Mouse (Mus musculus) thymus, adult 2 months (tissue): ENCODE data around the gene Psip1. TPM values are rescaled to one million over a fixed set of nuclear protein-coding genes. Genes with fewer than 3 reads are reported as not detected.

ENCODE experiments used
- DNase-seq: peaks from one replicate; pipeline ENCODE4 v3.0.0; 2021
- H3K27ac ChIP-seq: fragments of 200-500 bp; 2 replicates; pipeline ENCODE4 v1.5.1; 2012; ENCODE audit warnings: low read length, control low read depth; ENCODE audit not compliant: control insufficient read depth, insufficient read depth
- H3K27me3 ChIP-seq: fragments of 200-500 bp; 2 replicates; pipeline ENCODE4 v1.6.1; 2012; ENCODE audit warnings: mild to moderate bottlenecking, low read length, moderate library complexity, mixed read lengths; ENCODE audit not compliant: control insufficient read depth, insufficient read depth
- H3K36me3 ChIP-seq: fragments of 200-500 bp; 2 replicates; pipeline ENCODE4 v1.6.1; 2012; ENCODE audit warnings: mild to moderate bottlenecking, low read length, moderate library complexity; ENCODE audit not compliant: control insufficient read depth, insufficient read depth
- H3K4me1 ChIP-seq: fragments of 200-500 bp; replicated peaks from 2 replicates; pipeline ENCODE4 v1.6.1; 2012; ENCODE audit warnings: low read length; ENCODE audit not compliant: control insufficient read depth, insufficient read depth
- H3K4me3 ChIP-seq: fragments of 200-500 bp; 2 replicates; pipeline ENCODE4 v1.5.1; 2012; ENCODE audit warnings: mild to moderate bottlenecking, low read length, control low read depth, moderate library complexity; ENCODE audit not compliant: control insufficient read depth, insufficient read depth
- CTCF ChIP-seq: fragments of 200-500 bp; IDR thresholded peaks from 2 replicates; pipeline ENCODE4 v1.5.1; 2012; ENCODE audit warnings: mild to moderate bottlenecking, control low read depth, low read length, moderate library complexity, borderline replicate concordance; ENCODE audit not compliant: control insufficient read depth, poor library complexity, insufficient read depth; ENCODE audit errors: extremely low read depth
- POLR2A ChIP-seq: fragments of 200-500 bp; IDR thresholded peaks from 2 replicates; pipeline ENCODE4 v1.6.1; 2012; ENCODE audit warnings: mild to moderate bottlenecking, low read length, control low read depth, moderate library complexity; ENCODE audit not compliant: control insufficient read depth, poor library complexity, insufficient read depth; ENCODE audit errors: extremely low read depth
- WGBS: fragments of 180-500 bp; shearing (Covaris S2); methylation state at CpG from one replicate; pipeline ENCODE4 v1.1.7; 2018; 5-methylcytosine and 5-hydroxymethylcytosine counted together
- polyA plus RNA-seq: library from polyadenylated mRNA; depleted of rRNA; stranded (reverse); fragments of >200 nt; gene quantifications from 2 replicates; pipeline ENCODE4 v1.2.3, GENCODE M21; 2012

Gene Psip1
- polyA plus RNA-seq, 1 experiment, result 72.0 TPM

GRCm38 (mm10) chr4:83526270-83526987 is 40.2 kb upstream of the Psip1 start:
- Histone ChIP-seq H3K4me3 (no peak overlapping the region), H3K27ac (no peak overlapping the region), H3K36me3 (no peaks in the 10 kb centered on the region), H3K4me1 (no peaks in the 10 kb centered on the region), H3K27me3 (no peaks in the 10 kb centered on the region)
- TF ChIP-seq CTCF, result no peak
- no peak for TF ChIP-seq POLR2A
- WGBS, result 48% methylated on average over 13 of the region's 13 CpGs
- DNase-seq, result no peak

DNA sequence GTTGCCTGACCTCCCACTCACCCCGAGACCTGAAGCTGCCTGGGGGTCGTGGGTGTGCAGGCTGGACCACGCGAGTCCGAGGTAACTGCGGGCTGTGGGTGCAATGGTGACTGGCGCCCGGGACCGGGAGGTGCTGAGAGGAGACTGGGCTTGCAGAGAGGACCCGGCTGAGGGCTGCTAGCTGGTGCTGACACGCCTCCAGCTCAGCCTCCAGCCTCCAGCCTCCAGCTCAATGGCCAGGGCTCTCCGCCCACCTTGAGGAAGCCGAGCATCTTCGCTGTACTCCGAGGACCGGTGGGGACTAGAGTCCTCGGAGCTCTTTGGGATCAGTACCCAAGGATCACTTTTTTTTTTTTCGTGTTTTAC is 39.4 kb upstream of the Psip1 start:
- Histone ChIP-seq H3K27me3 (no peaks in the 10 kb centered on the region), H3K4me1 (no peaks in the 10 kb centered on the region), H3K4me3 (peak overlapping the region; percentile 77), H3K36me3 (no peaks in the 10 kb centered on the region), H3K27ac (0 out of 2 replicates have a peak overlapping the region, but pooled peaks have one; percentile 9)
- no peak for DNase-seq
- WGBS, result under 1% methylated on average over 18 of the region's 18 CpGs
- TF ChIP-seq CTCF, result no peak
- TF ChIP-seq POLR2A, result no peak

GRCm38 (mm10) chr4:83524843-83525689 is 38.8 kb upstream of the Psip1 start, which contains the start of gene Ccdc171:
TSS of gene Ccdc171 (plus strand) at chr4:83525545.
- under 1% methylated on average over 73 of the region's 73 CpGs for WGBS
- no peak; the same call in 1 of the 2 replicates for TF ChIP-seq CTCF
- TF ChIP-seq POLR2A, result peak; percentile 98
- H3K36me3 ChIP-seq, result no peaks in the 10 kb centered on the region
- H3K4me1 ChIP-seq, result no peaks in the 10 kb centered on the region
- H3K27ac ChIP-seq, result peak within 1 kb of the TSS; percentile 69
- H3K27me3 ChIP-seq, result no peaks in the 10 kb centered on the region
- DNase-seq, result peak; percentile 94
- H3K4me3 ChIP-seq, result peak within 1 kb of the TSS; percentile 87

GRCm38 (mm10) chr4:83524456-83524842 is 38.2 kb upstream of the Psip1 start:
- no peak for DNase-seq
- Histone ChIP-seq H3K4me3 (peak overlapping the region; percentile 87), H3K27me3 (no peaks in the 10 kb centered on the region), H3K4me1 (no peaks in the 10 kb centered on the region), H3K27ac (no peak overlapping the region), H3K36me3 (no peaks in the 10 kb centered on the region)
- WGBS, result 17% methylated on average over 6 of the region's 6 CpGs
- TF ChIP-seq POLR2A (no peak), CTCF (no peak)

- Histone ChIP-seq H3K36me3 (no peaks in the 10 kb centered on the region), H3K4me1 (no peaks in the 10 kb centered on the region), H3K27ac (no peak overlapping the region), H3K4me3 (no peak overlapping the region), H3K27me3 (no peaks in the 10 kb centered on the region)
- WGBS, result 84% methylated on average over 5 of the region's 5 CpGs
- DNase-seq, result no peak
- TF ChIP-seq POLR2A (no peak), CTCF (no peak)
Observed at GRCm38 (mm10) chr4:83522066-83522465, 35.8 kb upstream of the Psip1 start.

DNA sequence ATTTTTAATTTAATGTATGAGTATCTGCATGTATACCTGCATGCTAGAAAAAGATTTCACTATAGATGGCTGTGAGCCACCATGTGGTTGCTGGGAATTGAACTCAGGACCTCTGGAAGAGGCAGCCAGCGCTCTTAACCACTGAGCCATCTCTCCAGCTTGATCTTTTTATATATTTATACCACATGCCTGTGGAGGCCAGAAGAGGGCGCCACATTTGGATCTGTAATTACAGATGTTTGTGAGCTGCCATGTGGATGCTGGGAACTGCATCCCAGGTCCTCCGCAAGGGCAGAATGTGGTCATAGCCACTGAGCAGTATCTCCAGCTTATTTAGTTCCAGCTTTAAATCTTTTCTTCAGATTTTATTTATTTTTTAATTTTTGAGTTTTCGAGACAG is 34.0 kb upstream of the Psip1 start:
- no peaks in the 10 kb centered on the region for H3K36me3 ChIP-seq
- TF ChIP-seq POLR2A (no peak), CTCF (no peak)
- no peaks in the 10 kb centered on the region for H3K27me3 ChIP-seq
- 84% methylated on average over 4 of the region's 4 CpGs for WGBS
- no peaks in the 10 kb centered on the region for H3K4me1 ChIP-seq
- no peak overlapping the region for H3K27ac ChIP-seq
- H3K4me3 ChIP-seq, result no peak overlapping the region
- DNase-seq, result no peak

GRCm38 (mm10) chr4:83519807-83520206 is 33.5 kb upstream of the Psip1 start:
- no peak overlapping the region for H3K4me3 ChIP-seq
- TF ChIP-seq CTCF (no peak), POLR2A (no peak)
- DNase-seq, result no peak
- no peaks in the 10 kb centered on the region for H3K4me1 ChIP-seq
- H3K36me3 ChIP-seq, result no peaks in the 10 kb centered on the region
- no peaks in the 10 kb centered on the region for H3K27me3 ChIP-seq
- no peak overlapping the region for H3K27ac ChIP-seq
